Mouse (Mus musculus): ENCODE results near the gene Slc4a1. TPM values are rescaled to one million over a fixed set of nuclear protein-coding genes. Genes with fewer than 3 reads are reported as not detected.

Slc4a1 gene
- total and polyA plus RNA-seq, 3 experiments = 0.42 to 10.3 (median 4.4) TPM

GRCm38 (mm10) chr11:102400513-102401084 is 34.6 kb upstream of the Slc4a1 start:
- Histone ChIP-seq H3K9ac (ENCODE audit: low read depth, low read length) (no peak overlapping the region), H3K27ac (no peak overlapping the region), H3K27me3 (ENCODE audit: control insufficient read depth, insufficient read depth, low read length) (peaks cover 8% of the 10 kb centered on the region), H3K4me3 (no peak overlapping the region), H3K79me2 (replicated peaks; ENCODE audit: control insufficient read depth, insufficient read depth, low read length) (no peaks in the 10 kb centered on the region), H3K4me1 (ENCODE audit: control insufficient read depth, insufficient read depth, low read length) (peaks cover 1% of the 10 kb centered on the region), H3K36me3 (ENCODE audit: control insufficient read depth, insufficient read depth, low read length) (no peaks in the 10 kb centered on the region)
- WGBS = 23% methylated on average over 12 of the region's 12 CpGs
- no peak for DNase-seq
- intact Hi-C loops (cut with DNase I) = no loop called here
- no peak for TF ChIP-seq EP300 (IDR thresholded peaks at IDR 0.05; ENCODE audit: insufficient read depth, low read depth, low read length)
- no peak for TF ChIP-seq POLR2A (IDR thresholded peaks at IDR 0.05; ENCODE audit: insufficient read depth, low read depth, low read length)
- no peak for TF ChIP-seq CTCF (IDR thresholded peaks at IDR 0.05)

DNA sequence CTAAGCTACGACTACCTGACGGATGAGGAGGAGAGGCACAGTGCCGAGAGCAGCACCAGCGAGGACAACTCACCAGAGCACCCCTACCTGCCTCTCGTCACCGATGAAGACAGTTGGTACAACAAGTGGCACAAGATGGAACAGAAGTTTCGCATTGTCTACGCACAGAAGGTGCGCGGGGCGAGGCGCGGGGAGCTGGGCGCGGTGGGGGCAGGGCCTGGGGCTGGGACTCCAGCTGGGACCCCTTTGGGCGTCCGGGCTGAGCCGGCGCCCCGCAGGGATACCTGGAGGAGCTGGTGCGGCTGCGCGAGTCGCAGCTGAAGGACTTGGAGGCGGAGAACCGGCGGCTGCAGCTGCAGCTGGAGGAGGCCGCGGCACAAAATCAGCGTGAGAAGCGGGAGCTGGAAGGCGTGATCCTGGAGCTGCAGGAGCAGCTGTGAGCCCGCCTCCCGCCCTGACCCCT is 33.6 kb upstream of the Slc4a1 start:
- Histone ChIP-seq H3K9ac (ENCODE audit: low read depth, low read length) (no peak overlapping the region), H3K27ac (no peak overlapping the region), H3K4me1 (ENCODE audit: control insufficient read depth, insufficient read depth, low read length) (peaks cover 1% of the 10 kb centered on the region), H3K36me3 (ENCODE audit: control insufficient read depth, insufficient read depth, low read length) (no peaks in the 10 kb centered on the region), H3K79me2 (replicated peaks; ENCODE audit: control insufficient read depth, insufficient read depth, low read length) (no peaks in the 10 kb centered on the region), H3K27me3 (ENCODE audit: control insufficient read depth, insufficient read depth, low read length) (peaks cover 8% of the 10 kb centered on the region), H3K4me3 (no peak overlapping the region)
- TF ChIP-seq POLR2A (IDR thresholded peaks at IDR 0.05; ENCODE audit: insufficient read depth, low read depth, low read length) (no peak), CTCF (IDR thresholded peaks at IDR 0.05) (no peak), EP300 (IDR thresholded peaks at IDR 0.05; ENCODE audit: insufficient read depth, low read depth, low read length) (no peak)
- intact Hi-C loops (cut with DNase I) = loop anchor here (5.0 kb wide), 1 partner anchor 52 kb away; no protein-coding TSS in a partner anchor
- no peak for DNase-seq
- WGBS = 5% methylated on average over 34 of the region's 34 CpGs

DNA sequence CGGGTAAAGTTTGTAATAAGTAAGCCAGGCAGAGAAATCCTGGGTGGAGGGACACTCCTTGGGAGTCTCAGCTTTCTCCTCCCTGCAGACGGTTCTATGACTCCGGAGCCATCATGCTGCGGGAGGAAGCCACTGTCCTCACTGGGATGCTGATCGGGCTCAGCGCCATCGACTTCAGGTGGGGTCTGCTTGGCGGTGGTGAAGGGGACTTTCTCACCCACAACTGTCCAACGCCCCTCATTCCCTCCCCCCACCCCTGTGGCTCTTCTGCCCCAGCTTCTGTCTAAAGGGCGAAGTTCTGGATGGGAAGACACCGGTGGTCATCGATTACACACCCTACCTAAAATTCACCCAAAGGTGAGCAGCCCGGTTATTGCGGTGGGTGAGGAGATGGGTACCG is 33.1 kb upstream of the Slc4a1 start:
- no peak overlapping the region for H3K27ac ChIP-seq
- peaks cover 1% of the 10 kb centered on the region for H3K4me1 ChIP-seq (ENCODE audit: control insufficient read depth, insufficient read depth, low read length)
- H3K79me2 ChIP-seq (replicated peaks; ENCODE audit: control insufficient read depth, insufficient read depth, low read length) = no peaks in the 10 kb centered on the region
- H3K9ac ChIP-seq (ENCODE audit: low read depth, low read length) = no peak overlapping the region
- no peaks in the 10 kb centered on the region for H3K36me3 ChIP-seq (ENCODE audit: control insufficient read depth, insufficient read depth, low read length)
- H3K4me3 ChIP-seq = no peak overlapping the region
- 19% methylated on average over 15 of the region's 15 CpGs for WGBS
- intact Hi-C loops (cut with DNase I) = loop anchor here (5.0 kb wide), 1 partner anchor 52 kb away; no protein-coding TSS in a partner anchor
- no peak for DNase-seq
- peaks cover 8% of the 10 kb centered on the region for H3K27me3 ChIP-seq (ENCODE audit: control insufficient read depth, insufficient read depth, low read length)
- TF ChIP-seq EP300 (IDR thresholded peaks at IDR 0.05; ENCODE audit: insufficient read depth, low read depth, low read length) = no peak
- TF ChIP-seq CTCF (IDR thresholded peaks at IDR 0.05) = no peak
- TF ChIP-seq POLR2A (IDR thresholded peaks at IDR 0.05; ENCODE audit: insufficient read depth, low read depth, low read length) = no peak

DNA sequence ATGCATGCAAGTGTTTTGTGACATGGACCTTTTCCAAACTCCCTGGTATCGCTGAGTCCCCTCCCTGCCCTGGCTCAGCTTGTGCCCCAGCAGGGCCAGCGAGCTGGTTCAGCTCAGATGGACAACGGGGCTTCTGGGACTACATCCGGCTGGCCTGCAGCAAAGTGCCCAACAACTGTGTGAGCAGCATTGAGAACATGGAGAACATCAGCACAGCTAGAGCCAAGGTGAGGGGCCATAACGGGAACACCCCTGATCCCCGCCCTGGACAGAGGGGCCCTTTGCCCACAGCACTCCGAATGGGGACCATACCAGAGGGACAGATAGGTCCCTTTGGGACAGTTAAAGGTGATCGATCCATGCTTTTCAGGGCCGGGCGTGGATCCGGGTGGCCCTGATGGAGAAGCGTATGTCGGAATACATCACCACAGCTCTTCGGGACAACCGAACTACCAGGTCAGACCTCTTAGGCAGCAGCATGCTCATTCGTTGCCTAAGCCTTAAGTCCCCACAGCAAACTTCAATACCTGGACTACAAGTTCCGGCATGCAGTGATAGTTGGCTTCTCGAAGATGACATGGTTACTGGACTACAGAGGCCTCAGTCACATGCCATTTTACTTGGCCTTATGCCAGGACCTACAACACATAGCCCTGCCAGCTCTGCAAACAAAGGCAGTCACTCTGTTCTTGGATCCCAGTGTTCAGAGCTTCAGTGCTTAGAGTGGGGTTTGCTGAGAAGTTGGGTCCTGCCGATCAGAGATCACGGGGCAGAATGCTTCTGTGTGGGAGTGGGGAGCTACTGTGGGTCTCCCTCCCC is 32.2 kb upstream of the Slc4a1 start:
- Histone ChIP-seq H3K36me3 (ENCODE audit: control insufficient read depth, insufficient read depth, low read length) (no peaks in the 10 kb centered on the region), H3K27ac (no peak overlapping the region), H3K4me1 (ENCODE audit: control insufficient read depth, insufficient read depth, low read length) (peaks cover 5% of the 10 kb centered on the region), H3K9ac (ENCODE audit: low read depth, low read length) (no peak overlapping the region), H3K4me3 (no peak overlapping the region), H3K79me2 (replicated peaks; ENCODE audit: control insufficient read depth, insufficient read depth, low read length) (no peaks in the 10 kb centered on the region), H3K27me3 (ENCODE audit: control insufficient read depth, insufficient read depth, low read length) (peaks cover 9% of the 10 kb centered on the region)
- intact Hi-C loops (cut with DNase I) = loop anchor here (5.0 kb wide), 1 partner anchor 51 kb away; no protein-coding TSS in a partner anchor
- WGBS = 75% methylated on average over 20 of the region's 20 CpGs
- no peak for DNase-seq
- no peak for TF ChIP-seq EP300 (IDR thresholded peaks at IDR 0.05; ENCODE audit: insufficient read depth, low read depth, low read length)
- TF ChIP-seq CTCF (IDR thresholded peaks at IDR 0.05) = no peak
- no peak for TF ChIP-seq POLR2A (IDR thresholded peaks at IDR 0.05; ENCODE audit: insufficient read depth, low read depth, low read length)

DNA sequence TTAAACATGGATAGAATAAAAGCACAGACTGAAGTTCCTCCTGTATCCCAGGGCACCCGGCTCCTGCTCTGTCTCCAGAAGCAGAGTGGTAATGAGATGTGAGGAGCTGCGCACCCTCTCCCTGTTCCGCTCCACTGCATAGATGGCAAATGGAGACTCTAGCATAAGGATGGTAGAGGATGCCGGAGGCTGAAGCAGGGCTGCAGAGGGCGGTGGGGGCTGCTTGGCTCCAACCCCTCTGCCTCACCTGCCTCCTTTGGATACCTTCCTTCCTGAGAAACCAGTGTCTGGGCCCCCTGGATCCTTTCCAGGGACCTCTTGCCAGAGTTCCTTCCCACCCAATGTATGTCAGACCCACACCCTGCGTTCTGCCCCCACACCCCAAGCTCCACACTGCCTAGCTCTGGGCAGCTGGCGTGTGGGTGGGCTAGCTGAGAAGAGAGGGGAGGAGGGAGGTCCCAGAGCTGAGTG is 30.7 kb upstream of the Slc4a1 start:
- no peaks in the 10 kb centered on the region for H3K36me3 ChIP-seq (ENCODE audit: control insufficient read depth, insufficient read depth, low read length)
- TF ChIP-seq EP300 (IDR thresholded peaks at IDR 0.05; ENCODE audit: insufficient read depth, low read depth, low read length) (no peak), POLR2A (IDR thresholded peaks at IDR 0.05; ENCODE audit: insufficient read depth, low read depth, low read length) (no peak), CTCF (IDR thresholded peaks at IDR 0.05) (no peak)
- 76% methylated on average over 7 of the region's 7 CpGs for WGBS
- H3K79me2 ChIP-seq (replicated peaks; ENCODE audit: control insufficient read depth, insufficient read depth, low read length) = no peaks in the 10 kb centered on the region
- H3K4me1 ChIP-seq (ENCODE audit: control insufficient read depth, insufficient read depth, low read length) = peaks cover 5% of the 10 kb centered on the region
- peaks cover 9% of the 10 kb centered on the region for H3K27me3 ChIP-seq (ENCODE audit: control insufficient read depth, insufficient read depth, low read length)
- no peak overlapping the region for H3K9ac ChIP-seq (ENCODE audit: low read depth, low read length)
- H3K27ac ChIP-seq = no peak overlapping the region
- no peak overlapping the region for H3K4me3 ChIP-seq
- intact Hi-C loops (cut with DNase I) = loop anchor here (5.0 kb wide), 1 partner anchor 49 kb away; no protein-coding TSS in a partner anchor
- no peak for DNase-seq

Data from heart, adult 2 months (tissue).